Mouse (Mus musculus) heart, embryonic 15.5 days (tissue): ENCODE results near the gene Cckar. TPM values are rescaled to one million over a fixed set of nuclear protein-coding genes. Genes with fewer than 3 reads are reported as not detected.

Source experiments
- ATAC-seq: fragments of 200-750 bp; cut with Nextera tagmentation; replicated peaks from 2 replicates; pipeline ENCODE4 v1.8.0; 2017; ENCODE audit warnings: low read depth, moderate TSS enrichment; ENCODE audit not compliant: insufficient number of reproducible peaks, insufficient read depth, low FRiP score
- H3K27ac ChIP-seq: fragments of 300-500 bp; sonication (generic); 2 replicates; pipeline ENCODE4 v1.5.1; 2015; ENCODE audit warnings: mild to moderate bottlenecking, inconsistent platforms
- H3K27me3 ChIP-seq: fragments of 300-500 bp; sonication (generic); 2 replicates; pipeline ENCODE4 v1.6.1; 2015; ENCODE audit warnings: inconsistent platforms
- H3K36me3 ChIP-seq: fragments of 300-500 bp; sonication (generic); 2 replicates; pipeline ENCODE4 v1.6.1; 2015; ENCODE audit warnings: mild to moderate bottlenecking, inconsistent platforms
- H3K4me1 ChIP-seq: fragments of 300-500 bp; sonication (generic); replicated peaks from 2 replicates; pipeline ENCODE4 v1.6.1; 2015; ENCODE audit warnings: inconsistent platforms
- H3K4me2 ChIP-seq: fragments of 300-500 bp; sonication (generic); 2 replicates; pipeline ENCODE4 v1.6.1; 2015; ENCODE audit warnings: inconsistent platforms, mild to moderate bottlenecking, moderate library complexity
- H3K4me3 ChIP-seq: fragments of 300-500 bp; sonication (generic); 2 replicates; pipeline ENCODE4 v1.5.1; 2015; ENCODE audit warnings: mild to moderate bottlenecking, inconsistent platforms
- H3K9ac ChIP-seq: fragments of 300-500 bp; sonication (generic); 2 replicates; pipeline ENCODE4 v1.6.1; 2015; ENCODE audit warnings: mild to moderate bottlenecking, inconsistent platforms
- H3K9me3 ChIP-seq: fragments of 300-500 bp; sonication (generic); replicated peaks from 2 replicates; pipeline ENCODE4 v1.6.1; 2016; ENCODE audit warnings: inconsistent platforms
- WGBS: fragments of 180-500 bp; shearing (Covaris S2); methylation state at CpG from one replicate; pipeline ENCODE4 v1.1.7; 2015; ENCODE audit warnings: mixed read lengths; 5-methylcytosine and 5-hydroxymethylcytosine counted together
- polyA plus RNA-seq: library from polyadenylated mRNA; unstranded; fragments of >200 nt; fragmentation: Nextera tagmentation; extraction: Ambion mirVana; gene quantifications from 2 replicates; pipeline ENCODE4 v1.2.1, GENCODE M21; 2015

The Cckar gene
- 2.1 and 4.2 TPM in 2 replicates for polyA plus RNA-seq

- 59% methylated on average over 11 of the region's 11 CpGs for WGBS
- Histone ChIP-seq H3K4me2 (no peak within 1 kb of the TSS), H3K4me3 (no peak within 1 kb of the TSS), H3K27me3 (no peaks in the 10 kb centered on the region), H3K27ac (no peak within 1 kb of the TSS), H3K9me3 (no peaks in the 10 kb centered on the region), H3K36me3 (no peaks in the 10 kb centered on the region), H3K4me1 (no peaks in the 10 kb centered on the region), H3K9ac (no peak within 1 kb of the TSS)
- no peak for ATAC-seq
Observed at GRCm38 (mm10) chr5:53707235-53708177, at the start of gene Cckar. Gene Cckar (minus strand): TSS chr5:53707705.

- Histone ChIP-seq H3K9me3 (no peaks in the 10 kb centered on the region), H3K27ac (no peak overlapping the region), H3K4me1 (no peaks in the 10 kb centered on the region), H3K36me3 (no peaks in the 10 kb centered on the region), H3K4me2 (no peak overlapping the region), H3K27me3 (no peaks in the 10 kb centered on the region), H3K9ac (no peak overlapping the region), H3K4me3 (no peak overlapping the region)
- 67% methylated on average over 2 of the region's 2 CpGs for WGBS
- no peak for ATAC-seq
Observed at GRCm38 (mm10) chr5:53744061-53744460, 36.6 kb upstream of the Cckar start.

DNA sequence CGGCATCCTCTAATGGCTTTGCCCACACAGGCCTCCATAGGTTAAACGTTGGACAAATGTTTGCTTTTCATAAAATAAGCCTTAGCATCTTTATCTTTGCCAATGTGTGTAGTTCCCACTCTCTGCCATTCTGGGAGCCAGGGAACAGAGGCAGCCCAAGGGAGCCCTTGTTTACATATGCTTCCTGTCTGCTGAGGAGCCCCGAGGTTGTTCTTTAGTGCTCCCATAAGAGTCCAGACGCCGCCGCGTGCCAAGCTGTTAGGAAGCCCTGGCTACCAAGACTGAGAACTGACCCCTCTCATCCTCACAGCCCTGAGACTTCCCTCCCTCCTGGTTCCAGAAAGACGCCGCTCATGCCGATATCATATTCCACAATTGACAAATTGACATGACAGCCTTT, 25.4 kb upstream of the Cckar start:
- H3K27me3 ChIP-seq, result no peaks in the 10 kb centered on the region
- ATAC-seq, result no peak
- no peak overlapping the region for H3K9ac ChIP-seq
- H3K9me3 ChIP-seq, result no peaks in the 10 kb centered on the region
- no peaks in the 10 kb centered on the region for H3K36me3 ChIP-seq
- 71% methylated on average over 10 of the region's 10 CpGs for WGBS
- no peak overlapping the region for H3K4me3 ChIP-seq
- H3K4me1 ChIP-seq, result no peaks in the 10 kb centered on the region
- H3K27ac ChIP-seq, result no peak overlapping the region
- no peak overlapping the region for H3K4me2 ChIP-seq

- H3K4me3 ChIP-seq, result no peak overlapping the region
- H3K4me2 ChIP-seq, result no peak overlapping the region
- no peaks in the 10 kb centered on the region for H3K9me3 ChIP-seq
- H3K36me3 ChIP-seq, result no peaks in the 10 kb centered on the region
- H3K9ac ChIP-seq, result no peak overlapping the region
- H3K27me3 ChIP-seq, result no peaks in the 10 kb centered on the region
- ATAC-seq, result no peak
- H3K4me1 ChIP-seq, result 0 out of 2 replicates have a peak, but pooled peaks cover 6% of the 10 kb centered on the region
- no peak overlapping the region for H3K27ac ChIP-seq
- 63% methylated on average over 3 of the region's 3 CpGs for WGBS
Observed at GRCm38 (mm10) chr5:53727606-53728005, 20.1 kb upstream of the Cckar start.

DNA sequence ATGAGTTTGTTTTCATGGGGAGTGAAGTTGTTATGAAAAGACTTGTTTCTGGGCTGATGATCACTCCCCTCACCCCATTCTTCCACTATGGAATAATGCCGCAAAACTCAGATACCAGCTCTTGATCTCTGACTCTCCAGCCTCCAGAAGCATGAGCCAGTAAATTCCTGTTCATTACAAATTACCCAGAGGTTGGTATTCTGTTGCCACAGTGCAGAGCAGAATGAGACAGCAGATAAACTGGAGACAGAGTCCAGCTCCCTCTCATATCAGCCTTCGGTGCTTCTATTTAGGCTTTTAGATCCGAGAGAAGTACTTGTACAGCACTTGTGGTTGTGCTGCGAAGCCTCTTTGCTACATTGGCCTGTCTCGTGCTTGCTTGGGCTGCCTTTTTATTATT, 18.5 kb upstream of the Cckar start:
- ATAC-seq, result 0 out of 2 replicates have a peak, but pooled peaks have one; percentile 22
- Histone ChIP-seq H3K9me3 (no peaks in the 10 kb centered on the region), H3K36me3 (no peaks in the 10 kb centered on the region), H3K4me3 (no peak overlapping the region), H3K27me3 (no peaks in the 10 kb centered on the region), H3K4me2 (no peak overlapping the region), H3K27ac (no peak overlapping the region), H3K9ac (no peak overlapping the region), H3K4me1 (0 out of 2 replicates have a peak, but pooled peaks cover 6% of the 10 kb centered on the region)
- 32% methylated on average over 5 of the region's 5 CpGs for WGBS

- H3K36me3 ChIP-seq, result no peaks in the 10 kb centered on the region
- H3K9me3 ChIP-seq, result no peaks in the 10 kb centered on the region
- H3K27me3 ChIP-seq, result no peaks in the 10 kb centered on the region
- H3K4me3 ChIP-seq, result no peak overlapping the region
- no peak overlapping the region for H3K4me2 ChIP-seq
- WGBS, result 48% methylated on average over 5 of the region's 5 CpGs
- H3K9ac ChIP-seq, result no peak overlapping the region
- H3K4me1 ChIP-seq, result no peaks in the 10 kb centered on the region
- ATAC-seq, result no peak
- no peak overlapping the region for H3K27ac ChIP-seq
Observed at GRCm38 (mm10) chr5:53716462-53716861, 9.0 kb upstream of the Cckar start.

DNA sequence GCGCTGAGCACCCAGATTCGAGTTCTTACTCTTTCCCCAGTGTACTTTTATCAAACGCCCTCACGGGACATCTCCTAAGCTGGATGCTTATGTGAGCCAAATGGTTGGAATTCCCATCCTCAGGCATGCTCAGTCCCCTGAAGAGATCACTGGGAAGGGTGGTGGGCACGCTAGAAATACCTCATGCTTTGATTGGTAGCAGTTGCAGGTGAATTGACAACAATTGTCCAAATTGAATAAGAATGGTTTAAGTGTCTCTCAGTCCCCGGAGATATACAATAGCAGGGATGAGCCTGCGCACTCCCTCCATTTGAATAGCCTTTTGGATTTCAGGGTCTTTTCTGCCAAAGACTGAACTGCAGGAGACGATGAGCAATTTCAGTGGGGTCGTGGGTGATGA, 3.8 kb upstream of the Cckar start:
- Histone ChIP-seq H3K27ac (no peak overlapping the region), H3K9me3 (no peaks in the 10 kb centered on the region), H3K36me3 (no peaks in the 10 kb centered on the region), H3K9ac (no peak overlapping the region), H3K27me3 (no peaks in the 10 kb centered on the region), H3K4me3 (no peak overlapping the region), H3K4me2 (no peak overlapping the region), H3K4me1 (no peaks in the 10 kb centered on the region)
- WGBS, result 66% methylated on average over 9 of the region's 9 CpGs
- ATAC-seq, result no peak

DNA sequence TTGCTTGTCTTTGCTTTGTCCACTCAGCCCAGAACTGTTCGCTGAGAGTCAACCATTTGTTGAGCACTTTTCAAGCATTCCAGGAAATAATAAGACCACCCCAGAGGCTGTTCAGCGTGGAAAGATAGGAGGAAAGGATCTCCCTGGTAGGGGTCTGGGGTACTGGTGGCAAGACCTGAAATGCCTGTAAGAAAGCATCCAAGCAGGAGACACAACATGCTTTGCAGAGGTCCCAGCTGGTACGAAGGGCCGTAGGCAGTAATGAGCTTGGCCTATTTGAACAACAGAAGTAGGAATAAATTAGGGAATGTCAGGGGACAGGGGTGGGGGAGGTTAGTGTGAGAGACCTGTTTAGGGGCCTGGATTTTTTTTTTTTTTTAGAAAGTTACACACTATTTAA, 686 bp upstream of the Cckar start:
- no peak for ATAC-seq

GRCm38 (mm10) chr5:53702686-53703085, 4.8 kb downstream of the Cckar start:
- Histone ChIP-seq H3K9ac (no peak overlapping the region), H3K4me3 (no peak overlapping the region), H3K4me1 (no peaks in the 10 kb centered on the region), H3K27ac (no peak overlapping the region), H3K9me3 (no peaks in the 10 kb centered on the region), H3K36me3 (no peaks in the 10 kb centered on the region), H3K27me3 (no peaks in the 10 kb centered on the region), H3K4me2 (no peak overlapping the region)
- WGBS, result 80% methylated on average over 14 of the region's 14 CpGs
- ATAC-seq, result no peak

More for the DNA sequence above, 686 bp upstream of the Cckar start:
- Histone ChIP-seq H3K4me1 (no peaks in the 10 kb centered on the region), H3K9me3 (no peaks in the 10 kb centered on the region), H3K27me3 (no peaks in the 10 kb centered on the region), H3K36me3 (no peaks in the 10 kb centered on the region), H3K27ac (no peak overlapping the region), H3K4me2 (no peak overlapping the region), H3K4me3 (no peak overlapping the region), H3K9ac (no peak overlapping the region)
- WGBS, result 72% methylated on average over 4 of the region's 4 CpGs

- no peaks in the 10 kb centered on the region for H3K27me3 ChIP-seq
- H3K4me3 ChIP-seq, result no peak overlapping the region
- H3K9me3 ChIP-seq, result no peaks in the 10 kb centered on the region
- 67% methylated on average over 9 of the region's 9 CpGs for WGBS
- no peak overlapping the region for H3K9ac ChIP-seq
- H3K4me1 ChIP-seq, result no peaks in the 10 kb centered on the region
- no peak overlapping the region for H3K27ac ChIP-seq
- no peak overlapping the region for H3K4me2 ChIP-seq
- no peaks in the 10 kb centered on the region for H3K36me3 ChIP-seq
- no peak for ATAC-seq
Observed at GRCm38 (mm10) chr5:53697794-53698193, 9.7 kb downstream of the Cckar start.

DNA sequence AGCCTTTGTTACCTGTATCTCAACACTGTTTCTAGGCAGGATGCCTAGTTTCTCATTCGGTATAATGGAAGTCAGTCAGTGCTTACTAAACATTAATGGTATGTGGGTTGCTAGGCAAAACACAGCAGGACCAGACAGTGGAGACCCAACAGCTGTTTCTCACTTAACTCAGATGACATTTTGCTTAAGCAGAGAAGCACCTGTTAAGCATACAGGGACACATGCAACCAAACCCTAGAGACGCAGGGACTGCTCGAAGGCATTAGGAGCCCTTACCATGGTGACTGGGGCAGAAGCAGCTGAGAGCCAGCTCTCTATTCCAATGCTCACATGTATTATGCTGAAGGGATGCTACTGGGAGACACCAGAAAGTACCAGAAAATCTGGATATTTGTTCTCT, 10.8 kb downstream of the Cckar start:
- Histone ChIP-seq H3K27ac (no peak overlapping the region), H3K9ac (no peak overlapping the region), H3K4me2 (no peak overlapping the region), H3K4me3 (no peak overlapping the region), H3K27me3 (no peaks in the 10 kb centered on the region), H3K9me3 (no peaks in the 10 kb centered on the region), H3K4me1 (no peaks in the 10 kb centered on the region), H3K36me3 (no peaks in the 10 kb centered on the region)
- ATAC-seq, result no peak
- WGBS, result 78% methylated on average over 3 of the region's 3 CpGs

GRCm38 (mm10) chr5:53692662-53693061, 14.8 kb downstream of the Cckar start:
- Histone ChIP-seq H3K4me3 (no peak overlapping the region), H3K36me3 (no peaks in the 10 kb centered on the region), H3K9me3 (no peaks in the 10 kb centered on the region), H3K9ac (no peak overlapping the region), H3K4me2 (no peak overlapping the region), H3K4me1 (no peaks in the 10 kb centered on the region), H3K27ac (no peak overlapping the region), H3K27me3 (0 out of 2 replicates have a peak, but pooled peaks cover 8% of the 10 kb centered on the region)
- ATAC-seq, result no peak
- WGBS, result 92% methylated on average over 1 of the region's 1 CpGs
